Mouse (Mus musculus) embryonic fibroblast, embryonic 13.5 days (primary cell): ENCODE results near the gene Plcl2.

Experiments
- CTCF ChIP-seq: IDR thresholded peaks from 2 replicates; pipeline ENCODE4 v1.5.1; 2011; ENCODE audit warnings: mild to moderate bottlenecking, control low read depth, low read length, moderate library complexity, borderline replicate concordance; ENCODE audit not compliant: insufficient read depth
- POLR2A ChIP-seq: IDR thresholded peaks from 2 replicates; pipeline ENCODE4 v1.6.1; 2011; ENCODE audit warnings: low read depth, mild to moderate bottlenecking, control low read depth, low read length, moderate library complexity

DNA sequence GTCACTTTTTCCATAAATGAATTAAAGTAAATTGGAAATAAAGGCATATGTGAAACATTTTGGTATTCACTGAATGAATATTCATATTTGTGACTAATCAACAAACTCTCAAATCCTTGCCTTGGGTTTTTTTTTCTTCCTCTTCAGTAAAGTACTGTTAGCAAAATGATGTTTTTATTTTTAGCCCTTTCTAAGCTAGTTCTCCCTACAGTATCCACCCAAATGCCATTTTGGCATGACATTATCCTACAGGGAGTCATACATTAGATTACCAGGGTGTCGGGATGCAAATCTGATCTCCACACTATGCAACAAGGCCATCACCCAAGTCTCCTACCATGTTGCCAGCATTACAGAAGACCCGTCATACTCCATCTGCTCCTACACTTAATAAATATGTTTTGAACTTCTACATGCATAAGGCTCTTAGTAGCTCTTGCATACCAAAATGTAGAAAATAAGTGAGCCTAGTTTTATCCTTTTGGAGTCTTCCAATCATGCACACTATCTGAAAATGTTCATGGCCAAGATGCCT lies 131.9 kb downstream of the Plcl2 start:
- TF ChIP-seq POLR2A = no peak
- TF ChIP-seq CTCF = no peak
